Mouse (Mus musculus): Measurements from ENCODE around the gene Sept4.

Gene Sept4

GRCm38 (mm10) chr11:87568255-87568953 lies at the start of gene Sept4:
Gene Sept4, plus strand, starts transcription at chr11:87568903.
- no peak for DNase-seq

GRCm38 (mm10) chr11:87519260-87519659 lies 49.4 kb upstream of the Sept4 start:
- DNase-seq: peak; percentile 54

DNA sequence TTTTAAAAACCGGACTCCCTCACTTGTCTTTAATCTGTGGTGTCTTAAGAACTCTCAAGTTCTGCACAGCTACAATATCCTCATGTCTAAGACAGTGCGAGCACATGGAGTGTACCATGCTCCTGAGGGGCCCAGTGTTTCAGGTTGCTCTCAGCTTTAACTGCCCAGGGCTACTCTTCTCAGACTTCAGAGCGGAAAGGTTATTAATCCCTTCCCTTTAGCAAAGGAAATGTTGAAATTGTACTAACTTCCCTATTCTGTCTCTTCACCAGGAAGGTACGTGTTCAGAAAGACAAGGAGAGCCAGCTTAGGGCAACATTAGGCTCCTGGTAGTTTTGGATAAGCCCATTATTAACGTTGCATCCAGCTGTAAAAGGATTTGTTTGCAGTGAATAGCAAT lies 45.2 kb upstream of the Sept4 start:
- DNase-seq: no peak

DNA sequence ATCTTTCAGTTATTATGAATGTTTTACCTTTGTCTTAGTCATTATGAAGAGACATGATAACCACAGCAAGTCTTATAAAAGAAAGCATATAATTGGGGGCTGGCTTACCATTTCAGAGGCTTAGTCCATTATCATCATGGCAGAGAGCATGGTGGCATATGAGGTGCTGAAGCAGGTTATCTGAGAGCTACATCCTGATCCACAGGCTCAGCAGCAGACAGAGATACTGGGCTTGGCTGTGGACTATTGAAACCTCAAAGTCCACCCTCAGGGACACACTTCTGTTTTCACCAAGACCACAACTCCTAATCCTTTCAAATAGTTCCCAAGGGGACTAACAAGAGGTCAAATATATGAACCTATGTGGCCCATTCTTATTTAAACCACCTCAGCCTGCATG lies 44.7 kb upstream of the Sept4 start:
- no peak for DNase-seq

- no peak for DNase-seq
Observed at GRCm38 (mm10) chr11:87524780-87525179, 43.9 kb upstream of the Sept4 start.

- DNase-seq: no peak
Observed at GRCm38 (mm10) chr11:87527364-87527763, 41.3 kb upstream of the Sept4 start.

DNA sequence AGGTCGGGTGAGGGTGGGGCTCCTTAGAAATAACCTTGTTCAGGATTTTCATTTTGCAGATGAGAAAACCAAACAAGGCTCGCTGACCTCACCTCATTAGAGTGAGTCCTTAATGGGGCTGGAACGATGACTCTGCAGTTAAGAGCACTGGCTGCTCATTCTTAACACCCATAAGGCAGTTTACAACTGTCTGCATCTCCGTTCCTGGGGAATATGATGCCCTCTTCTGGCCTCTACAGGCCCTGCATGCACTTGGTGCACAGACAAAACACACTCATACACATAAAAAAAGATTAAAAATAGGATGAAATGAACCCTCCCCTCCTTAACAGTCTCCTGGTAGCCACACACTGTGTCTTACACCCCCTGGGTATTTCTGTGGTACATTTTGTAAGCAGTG lies 40.7 kb upstream of the Sept4 start:
- peak; percentile 28 for DNase-seq

- no peak for DNase-seq
Observed at GRCm38 (mm10) chr11:87531695-87532094, 37.0 kb upstream of the Sept4 start.

DNA sequence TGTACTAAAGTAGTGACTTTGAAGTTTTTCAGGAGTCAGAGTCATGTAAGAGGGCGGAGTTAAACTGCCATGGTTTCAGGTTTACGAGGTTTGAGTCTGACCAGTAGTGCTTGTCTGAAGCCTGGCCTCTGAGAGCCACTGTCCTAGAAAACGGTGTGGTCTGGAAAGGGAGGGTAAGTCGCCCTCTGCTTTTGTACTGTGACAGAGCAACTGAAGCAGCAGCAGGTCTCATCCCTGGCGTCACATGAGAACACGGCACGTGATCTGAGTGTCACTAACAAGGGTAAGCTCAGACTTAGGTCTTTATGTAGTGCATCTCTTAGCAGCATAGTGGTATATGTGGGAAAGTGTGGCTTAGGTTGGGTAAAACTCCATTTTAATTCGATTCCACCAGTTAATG lies 26.4 kb upstream of the Sept4 start:
- no peak for DNase-seq

DNA sequence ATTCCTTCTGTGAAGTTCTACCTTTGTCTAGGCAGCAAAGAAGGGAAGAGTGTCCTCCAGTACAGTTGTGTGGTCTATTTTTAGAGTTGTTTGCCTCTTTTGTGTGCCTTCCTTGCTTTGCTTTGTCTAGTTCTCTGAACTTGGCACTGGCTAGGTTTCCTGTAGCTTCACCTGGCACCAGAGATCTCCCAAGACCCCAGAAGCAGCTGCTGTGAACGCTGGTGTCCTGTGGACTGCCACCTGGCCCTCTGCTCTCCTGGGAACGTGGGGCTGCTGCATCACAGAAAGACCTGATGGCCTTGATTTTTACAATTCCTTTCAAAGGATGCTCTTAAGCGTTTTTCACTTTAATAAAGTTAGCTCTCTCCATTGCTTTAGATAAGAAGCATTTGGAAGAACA lies 25.8 kb upstream of the Sept4 start:
- DNase-seq: peak; percentile 24

GRCm38 (mm10) chr11:87553342-87553741 lies 15.4 kb upstream of the Sept4 start:
- DNase-seq: no peak

DNA sequence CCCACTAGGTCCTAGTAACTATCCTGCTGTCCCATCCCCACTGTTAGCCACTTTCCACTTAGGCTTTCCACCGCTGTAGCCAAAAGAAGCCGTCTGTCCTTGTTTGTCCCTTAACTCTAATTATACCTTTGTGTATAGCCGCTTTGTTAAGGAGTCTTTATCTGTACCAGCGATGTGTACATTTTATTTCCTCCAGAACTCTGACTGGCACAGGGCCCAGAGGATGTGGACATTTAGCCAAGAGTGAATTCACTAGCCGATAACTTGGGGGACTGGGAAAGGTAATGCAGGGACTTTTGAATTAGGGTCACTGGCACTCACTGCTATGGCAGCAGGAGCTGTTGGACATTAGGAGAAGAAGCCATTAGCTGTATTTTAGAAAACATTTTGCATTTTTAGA lies 14.3 kb upstream of the Sept4 start:
- DNase-seq: no peak

- DNase-seq: no peak
Observed at GRCm38 (mm10) chr11:87555106-87555703, 13.5 kb upstream of the Sept4 start.

DNA sequence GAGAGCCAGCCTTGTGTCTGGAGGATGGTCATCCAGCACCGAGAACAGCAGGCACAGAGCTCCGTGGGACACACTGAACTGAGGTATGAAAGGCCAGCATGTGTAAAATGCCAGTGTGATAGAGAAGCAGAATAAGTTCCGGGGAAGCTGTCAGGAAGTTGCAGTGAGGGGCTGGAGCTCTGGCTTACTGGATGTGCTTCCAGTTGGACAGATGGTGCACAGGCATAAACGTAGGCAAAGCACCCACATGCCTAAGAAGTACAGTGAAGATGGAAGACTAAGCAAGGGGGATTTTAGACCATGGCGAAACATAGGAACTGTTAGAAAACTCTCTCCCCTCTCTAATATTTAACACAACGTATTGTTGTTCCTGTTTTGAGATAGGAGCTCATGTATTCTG lies 7.5 kb upstream of the Sept4 start:
- no peak for DNase-seq

- no peak for DNase-seq
Observed at GRCm38 (mm10) chr11:87566501-87566900, 2.2 kb upstream of the Sept4 start, which contains the start of gene Gm11492. Gene Gm11492, plus strand, starts transcription at chr11:87566653.

GRCm38 (mm10) chr11:87570743-87571142 lies 2.0 kb downstream of the Sept4 start:
- DNase-seq: no peak

DNA sequence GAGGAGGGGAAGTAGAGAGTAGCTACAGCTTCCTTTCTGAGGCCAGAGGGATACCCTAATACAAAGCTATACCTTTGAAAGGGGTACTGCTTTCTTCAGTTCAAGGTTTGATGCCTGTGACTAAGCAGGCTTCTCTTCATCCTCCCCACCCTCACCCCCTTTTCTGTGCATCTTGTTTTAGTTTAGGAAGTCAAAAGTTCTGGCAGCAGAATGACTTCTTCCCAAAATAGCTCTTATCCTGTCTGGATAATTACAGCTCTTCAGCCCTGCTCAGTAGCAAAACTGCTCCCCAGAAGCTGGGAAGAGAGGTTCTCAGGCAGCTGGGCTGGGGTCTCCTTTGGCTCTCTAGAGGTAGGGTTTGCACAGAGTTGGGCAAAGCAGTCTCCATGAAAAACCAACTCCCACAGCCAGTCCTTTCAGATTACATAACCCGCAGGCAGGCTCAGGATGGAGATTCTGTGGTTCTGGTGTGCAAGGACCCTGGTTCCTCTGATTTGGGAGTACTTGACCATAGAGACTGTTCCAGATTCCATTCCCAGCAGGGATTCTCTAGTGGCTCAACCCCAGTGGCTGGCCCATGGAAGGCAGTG lies 2.8 kb downstream of the Sept4 start:
- no peak for DNase-seq

- DNase-seq: no peak
Observed at GRCm38 (mm10) chr11:87573751-87574150, 5.0 kb downstream of the Sept4 start.

GRCm38 (mm10) chr11:87574520-87575180 lies 5.9 kb downstream of the Sept4 start:
- DNase-seq: no peak

DNA sequence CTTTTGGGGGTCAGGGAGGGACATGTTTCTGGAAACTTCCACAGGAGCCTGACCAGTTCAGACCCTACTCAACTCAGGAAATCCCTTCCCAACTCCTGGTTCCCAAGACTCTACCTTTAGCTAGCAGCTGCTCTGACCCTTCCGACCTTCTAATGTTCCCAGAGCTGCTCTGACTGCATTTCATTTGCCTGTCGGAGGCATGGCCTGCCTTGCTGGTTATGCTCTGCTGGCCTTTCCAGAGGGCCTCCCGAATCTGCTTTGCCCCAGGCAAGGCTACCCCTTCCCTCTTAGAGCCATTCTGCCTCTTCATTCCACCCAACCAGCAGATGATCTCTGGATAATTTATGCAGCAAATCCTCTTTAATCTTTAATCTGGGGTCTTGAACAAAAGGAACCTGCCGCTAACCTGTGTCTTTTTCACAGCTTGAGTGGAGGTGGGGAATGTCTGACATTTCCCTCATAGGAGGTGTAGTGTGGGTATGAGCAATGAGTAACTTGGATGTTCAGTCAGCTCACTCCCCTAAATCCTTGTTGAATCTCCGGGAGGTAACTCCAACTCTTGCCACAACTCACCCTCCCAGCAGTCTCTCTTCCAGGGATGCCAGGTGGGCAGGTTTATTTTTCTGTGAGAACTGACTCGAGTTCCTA lies 9.0 kb downstream of the Sept4 start:
- no peak for DNase-seq

DNA sequence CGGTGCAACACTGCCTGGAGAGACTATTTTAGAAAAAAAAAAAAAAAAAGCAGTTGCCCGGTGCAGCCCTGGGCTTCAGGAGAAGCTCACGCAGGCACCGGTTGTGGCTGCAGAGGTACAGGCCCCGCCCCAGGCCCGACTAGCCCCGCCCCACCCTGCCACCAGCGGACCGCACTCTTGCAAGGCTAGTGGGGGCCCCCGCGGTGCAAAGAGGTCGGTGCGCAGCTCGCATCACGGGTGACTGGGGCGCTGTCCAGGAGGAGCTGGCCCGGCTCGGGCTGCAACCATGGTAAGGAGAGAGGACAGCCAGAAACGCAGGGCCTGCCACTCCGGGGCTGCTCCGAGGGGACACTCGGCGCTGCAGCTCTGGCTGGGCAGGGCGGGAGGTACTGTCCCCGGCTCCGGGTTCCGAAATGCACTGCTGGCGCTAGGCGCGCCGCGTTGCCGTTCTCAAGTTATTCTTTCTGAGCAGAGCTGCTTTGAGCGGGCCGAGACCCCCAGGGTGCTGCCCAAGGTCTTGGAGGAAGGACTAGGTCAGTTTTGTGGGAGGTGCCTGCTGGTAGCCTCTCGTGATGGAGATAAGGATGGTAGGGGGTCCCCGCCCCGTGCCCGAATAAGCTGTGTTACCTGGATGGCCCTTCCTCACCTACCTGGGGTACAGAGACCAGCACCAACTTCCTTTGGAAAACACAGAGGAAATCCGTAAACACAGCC lies 9.7 kb downstream of the Sept4 start:
- DNase-seq: peak; percentile 80

- peak; percentile 30 for DNase-seq
Observed at GRCm38 (mm10) chr11:87578963-87579601, 10.4 kb downstream of the Sept4 start.

Measured in thymus, postnatal 4 days (tissue).